Mouse (Mus musculus): Measurements from ENCODE around the gene Gtdc1. TPM values are rescaled to one million over a fixed set of nuclear protein-coding genes. Genes with fewer than 3 reads are reported as not detected.
A peak's percentile ranks its signal among the peaks of the same experiment; 100 is the strongest.

Gene Gtdc1
- polyA plus RNA-seq (2011; ENCODE audit: insufficient read depth, insufficient read length, low replicate concordance, missing spikeins), result 6.3 and 10.6 TPM in 2 replicates

DNA sequence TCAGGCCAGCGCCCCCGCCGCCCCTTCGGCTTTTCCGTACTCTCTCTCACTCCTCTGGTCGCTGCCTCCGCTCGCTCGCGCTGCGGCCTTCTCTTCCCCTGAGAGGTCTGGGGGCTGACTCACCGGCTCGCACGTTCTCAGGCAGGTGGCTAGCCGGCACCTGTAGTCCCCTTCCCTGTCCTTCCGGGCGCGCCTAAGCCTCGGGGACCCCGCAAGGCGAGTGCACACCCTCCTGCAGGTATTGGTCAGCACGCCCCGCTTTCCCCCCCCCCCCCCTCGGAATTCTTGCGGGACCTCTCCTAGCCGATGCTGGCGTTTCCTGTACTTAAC is at the start of gene Gtdc1:
TSS of gene Gtdc1 (minus strand) at position 176 of the 330 bp plus-strand sequence.
- Histone ChIP-seq H3K4me3 (replicated peaks; ENCODE audit: control insufficient read depth, low read depth, low read length) (peak within 1 kb of the TSS; percentile 94), H3K27ac (ENCODE audit: control insufficient read depth, insufficient read depth, low read depth, low read length, poor library complexity) (peak within 1 kb of the TSS; percentile 96), H3K4me1 (ENCODE audit: control insufficient read depth, insufficient read depth, low read length) (no peaks in the 10 kb centered on the region)
- WGBS, result under 1% methylated on average over 27 of the region's 27 CpGs
- no peak for TF ChIP-seq POLR2A (IDR thresholded peaks at IDR 0.05; ENCODE audit: borderline replicate concordance, control insufficient read depth, low read depth, low read length)
- no peak for TF ChIP-seq CTCF (IDR thresholded peaks at IDR 0.05; ENCODE audit: control insufficient read depth, insufficient read depth, low read length)

DNA sequence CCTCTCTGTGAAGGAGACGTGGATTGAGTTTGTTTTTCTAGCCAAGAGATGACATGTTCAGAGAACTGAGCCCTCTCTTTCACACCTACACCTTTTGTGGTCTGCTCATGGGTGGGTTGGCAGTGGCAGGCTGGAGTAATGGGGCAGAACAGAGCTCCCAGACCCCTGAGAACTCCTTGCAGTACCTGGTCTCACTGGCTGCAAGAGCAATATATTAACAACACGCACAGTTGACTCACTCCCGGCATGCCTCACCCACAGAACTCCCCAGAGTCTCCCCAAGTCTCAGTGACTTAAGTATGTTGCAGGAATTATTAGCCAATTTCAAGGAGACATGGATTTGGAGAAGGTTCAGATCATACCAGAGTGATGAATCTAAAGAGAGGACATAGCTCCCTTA is 49.6 kb upstream of the Gtdc1 start:
- Histone ChIP-seq H3K4me1 (ENCODE audit: control insufficient read depth, insufficient read depth, low read length) (peaks cover 3% of the 10 kb centered on the region; the same call in 1 of the 2 replicates), H3K27ac (ENCODE audit: control insufficient read depth, insufficient read depth, low read depth, low read length, poor library complexity) (no peak overlapping the region), H3K4me3 (replicated peaks; ENCODE audit: control insufficient read depth, low read depth, low read length) (no peak overlapping the region)
- TF ChIP-seq CTCF (IDR thresholded peaks at IDR 0.05; ENCODE audit: control insufficient read depth, insufficient read depth, low read length), result no peak
- no peak for TF ChIP-seq POLR2A (IDR thresholded peaks at IDR 0.05; ENCODE audit: borderline replicate concordance, control insufficient read depth, low read depth, low read length)
- 74% methylated on average over 3 of the region's 3 CpGs for WGBS

DNA sequence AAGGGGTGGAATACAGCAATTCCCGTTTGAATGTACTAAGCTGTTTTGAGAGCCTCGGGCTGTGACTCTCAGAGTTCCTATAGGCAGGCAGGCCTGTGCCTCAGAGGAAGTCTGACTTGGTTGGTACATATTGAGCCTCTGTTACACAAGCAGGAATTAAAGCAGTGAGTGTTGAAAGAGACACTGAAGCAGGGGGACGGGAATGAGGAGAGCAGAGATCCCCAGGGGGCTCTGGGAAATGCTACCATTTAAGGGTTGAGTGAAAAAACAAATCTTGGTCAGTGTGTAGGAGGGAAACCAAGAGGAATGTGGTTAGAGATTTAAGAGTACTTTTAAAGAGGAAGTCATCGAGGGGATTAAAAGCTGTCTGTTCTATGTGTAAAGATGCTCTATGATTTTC is 49.0 kb upstream of the Gtdc1 start:
- 20% methylated on average over 4 of the region's 4 CpGs for WGBS
- no peak for TF ChIP-seq POLR2A (IDR thresholded peaks at IDR 0.05; ENCODE audit: borderline replicate concordance, control insufficient read depth, low read depth, low read length)
- no peak for TF ChIP-seq CTCF (IDR thresholded peaks at IDR 0.05; ENCODE audit: control insufficient read depth, insufficient read depth, low read length)
- Histone ChIP-seq H3K27ac (ENCODE audit: control insufficient read depth, insufficient read depth, low read depth, low read length, poor library complexity) (no peak overlapping the region), H3K4me3 (replicated peaks; ENCODE audit: control insufficient read depth, low read depth, low read length) (no peak overlapping the region), H3K4me1 (ENCODE audit: control insufficient read depth, insufficient read depth, low read length) (peaks cover 3% of the 10 kb centered on the region; the same call in 1 of the 2 replicates)

DNA sequence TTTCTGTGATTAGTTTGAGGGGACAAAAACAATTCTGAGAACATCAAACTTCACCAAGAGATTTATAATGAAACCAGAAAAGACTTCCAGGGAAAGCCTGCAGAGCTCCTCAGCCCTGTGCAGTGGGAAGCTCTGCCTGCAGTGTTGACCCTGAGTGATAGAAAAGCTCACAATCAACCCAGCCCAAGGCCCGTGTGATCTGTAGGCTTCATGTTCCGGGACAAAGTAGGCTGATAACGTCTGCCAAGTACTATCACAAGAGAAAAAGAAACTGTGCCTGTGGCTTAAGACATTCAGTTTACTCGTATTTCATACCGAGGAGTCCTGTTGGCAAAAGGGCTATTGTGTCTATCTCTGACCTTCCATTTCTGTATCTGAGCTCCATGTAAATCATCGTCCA is 46.4 kb upstream of the Gtdc1 start:
- Histone ChIP-seq H3K27ac (ENCODE audit: control insufficient read depth, insufficient read depth, low read depth, low read length, poor library complexity) (no peak overlapping the region), H3K4me1 (ENCODE audit: control insufficient read depth, insufficient read depth, low read length) (peaks cover 3% of the 10 kb centered on the region; the same call in 1 of the 2 replicates), H3K4me3 (replicated peaks; ENCODE audit: control insufficient read depth, low read depth, low read length) (no peak overlapping the region)
- 61% methylated on average over 6 of the region's 6 CpGs for WGBS
- no peak for TF ChIP-seq POLR2A (IDR thresholded peaks at IDR 0.05; ENCODE audit: borderline replicate concordance, control insufficient read depth, low read depth, low read length)
- no peak for TF ChIP-seq CTCF (IDR thresholded peaks at IDR 0.05; ENCODE audit: control insufficient read depth, insufficient read depth, low read length)

DNA sequence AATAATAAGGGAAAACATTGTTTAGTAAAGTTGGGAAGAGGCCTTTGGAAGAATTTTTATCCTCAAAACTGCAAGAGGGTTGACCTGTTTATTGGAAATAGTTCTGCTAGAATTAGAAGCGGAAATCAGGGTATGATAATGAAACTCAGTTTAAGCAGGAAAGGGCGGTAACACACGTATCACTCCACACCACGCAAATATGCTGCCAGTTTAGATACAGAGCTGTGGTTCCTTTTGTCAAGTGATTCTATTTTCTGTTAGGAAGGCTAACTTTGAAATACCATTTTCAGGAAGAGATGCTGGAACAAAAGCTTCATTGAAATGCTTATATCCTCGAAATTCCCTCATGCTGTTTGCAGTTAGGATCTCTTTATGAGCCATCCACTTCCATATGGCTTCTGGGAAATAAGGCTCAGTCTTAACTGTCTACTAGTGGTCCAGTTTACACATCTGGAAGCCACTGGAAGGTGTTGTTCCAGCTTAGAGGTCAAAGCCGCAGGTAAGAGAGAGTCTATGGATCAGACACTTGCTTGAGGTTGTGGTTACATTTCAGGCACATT is 42.7 kb upstream of the Gtdc1 start:
- WGBS, result 64% methylated on average over 6 of the region's 6 CpGs

DNA sequence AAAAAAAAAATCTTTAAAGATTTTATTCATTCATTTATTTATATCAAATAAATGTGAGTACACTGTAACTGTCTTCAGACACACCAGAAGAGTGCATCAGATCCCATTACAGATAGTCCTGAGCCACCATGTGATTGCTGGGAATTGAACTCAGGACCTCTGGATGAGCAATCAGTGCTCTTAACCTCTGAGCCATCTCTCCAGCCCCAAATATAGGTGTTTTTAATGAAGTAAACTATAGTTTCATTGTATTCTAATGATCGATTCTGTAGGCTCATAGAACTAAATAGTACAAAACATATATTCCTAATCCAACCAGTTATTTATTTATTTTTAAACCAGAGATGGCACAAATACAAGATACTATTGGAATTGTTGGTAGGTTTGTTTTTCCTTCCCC is 42.2 kb upstream of the Gtdc1 start:
- H3K4me1 ChIP-seq (ENCODE audit: control insufficient read depth, insufficient read depth, low read length), result no peaks in the 10 kb centered on the region; the same call in 1 of the 2 replicates
- WGBS, result 80% methylated on average over 1 of the region's 1 CpGs

More for the DNA sequence above, 42.7 kb upstream of the Gtdc1 start:
- H3K27ac ChIP-seq (ENCODE audit: control insufficient read depth, insufficient read depth, low read depth, low read length, poor library complexity), result no peak overlapping the region
- no peak overlapping the region for H3K4me3 ChIP-seq (replicated peaks; ENCODE audit: control insufficient read depth, low read depth, low read length)
- TF ChIP-seq CTCF (IDR thresholded peaks at IDR 0.05; ENCODE audit: control insufficient read depth, insufficient read depth, low read length), result no peak
- TF ChIP-seq POLR2A (IDR thresholded peaks at IDR 0.05; ENCODE audit: borderline replicate concordance, control insufficient read depth, low read depth, low read length), result no peak
- no peaks in the 10 kb centered on the region; the same call in 1 of the 2 replicates for H3K4me1 ChIP-seq (ENCODE audit: control insufficient read depth, insufficient read depth, low read length)

DNA sequence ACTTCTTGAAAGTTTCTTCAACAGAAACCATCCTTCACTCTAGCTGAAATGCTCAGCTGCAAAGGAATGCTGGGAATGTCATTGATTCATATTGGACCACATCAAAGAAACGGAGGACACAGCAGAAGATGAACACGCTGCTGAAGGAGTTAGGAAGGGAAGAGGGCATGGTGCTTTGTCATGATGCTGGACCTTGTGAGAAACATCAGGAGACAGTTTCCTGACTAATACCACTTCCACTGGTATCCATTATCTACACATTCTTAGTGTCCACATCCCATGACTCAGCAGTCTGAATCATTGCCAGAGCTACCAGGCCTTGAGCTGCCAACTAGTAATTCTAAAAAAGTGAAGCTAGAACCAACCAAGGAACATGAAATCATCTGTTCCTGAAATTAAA is 41.8 kb upstream of the Gtdc1 start:
- 75% methylated on average over 2 of the region's 2 CpGs for WGBS
- no peak for TF ChIP-seq POLR2A (IDR thresholded peaks at IDR 0.05; ENCODE audit: borderline replicate concordance, control insufficient read depth, low read depth, low read length)
- no peak for TF ChIP-seq CTCF (IDR thresholded peaks at IDR 0.05; ENCODE audit: control insufficient read depth, insufficient read depth, low read length)
- H3K4me3 ChIP-seq (replicated peaks; ENCODE audit: control insufficient read depth, low read depth, low read length), result no peak overlapping the region
- no peak overlapping the region for H3K27ac ChIP-seq (ENCODE audit: control insufficient read depth, insufficient read depth, low read depth, low read length, poor library complexity)
- no peaks in the 10 kb centered on the region; the same call in 1 of the 2 replicates for H3K4me1 ChIP-seq (ENCODE audit: control insufficient read depth, insufficient read depth, low read length)

More for the DNA sequence above, 42.2 kb upstream of the Gtdc1 start:
- Histone ChIP-seq H3K27ac (ENCODE audit: control insufficient read depth, insufficient read depth, low read depth, low read length, poor library complexity) (no peak overlapping the region), H3K4me3 (replicated peaks; ENCODE audit: control insufficient read depth, low read depth, low read length) (no peak overlapping the region)
- TF ChIP-seq POLR2A (IDR thresholded peaks at IDR 0.05; ENCODE audit: borderline replicate concordance, control insufficient read depth, low read depth, low read length) (no peak), CTCF (IDR thresholded peaks at IDR 0.05; ENCODE audit: control insufficient read depth, insufficient read depth, low read length) (no peak)

DNA sequence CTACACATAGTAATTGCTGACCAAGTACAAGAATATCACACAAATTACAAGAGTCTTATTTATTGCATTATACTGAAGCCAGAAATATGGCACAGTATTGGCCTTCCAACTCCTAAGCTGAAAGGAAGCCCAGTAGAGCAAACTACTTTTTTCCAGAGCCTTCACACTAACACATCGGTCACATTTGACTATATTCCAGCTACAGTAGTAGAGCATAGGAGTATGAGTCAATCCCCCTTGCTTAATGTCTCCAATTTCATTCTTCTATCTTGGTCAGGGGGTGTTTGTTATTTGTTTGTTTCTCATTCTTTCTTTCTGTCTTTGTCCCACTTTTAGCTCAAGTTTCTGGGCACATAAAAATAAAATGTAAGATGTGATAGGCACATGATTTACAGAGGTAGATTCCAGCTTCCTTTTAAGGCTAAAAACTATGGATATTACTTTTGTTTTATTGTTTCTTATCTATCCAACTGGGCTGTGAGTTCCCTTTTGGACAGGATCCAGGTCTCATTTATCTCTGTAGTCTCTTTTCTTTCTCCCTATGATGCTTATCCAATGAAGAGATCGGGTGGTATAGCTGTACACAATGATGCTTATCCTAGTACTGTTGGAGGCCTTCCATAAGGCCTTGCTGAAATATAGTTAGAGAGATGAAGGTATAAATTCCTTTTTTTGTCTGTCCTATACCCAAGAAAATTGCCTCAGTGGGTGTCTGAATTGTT is 38.5 kb upstream of the Gtdc1 start:
- Histone ChIP-seq H3K27ac (ENCODE audit: control insufficient read depth, insufficient read depth, low read depth, low read length, poor library complexity) (no peak overlapping the region), H3K4me3 (replicated peaks; ENCODE audit: control insufficient read depth, low read depth, low read length) (no peak overlapping the region), H3K4me1 (ENCODE audit: control insufficient read depth, insufficient read depth, low read length) (no peaks in the 10 kb centered on the region; the same call in 1 of the 2 replicates)
- TF ChIP-seq POLR2A (IDR thresholded peaks at IDR 0.05; ENCODE audit: borderline replicate concordance, control insufficient read depth, low read depth, low read length) (no peak), CTCF (IDR thresholded peaks at IDR 0.05; ENCODE audit: control insufficient read depth, insufficient read depth, low read length) (no peak)
- WGBS, result 73% methylated on average over 2 of the region's 2 CpGs
